Mouse (Mus musculus) embryo, embryonic 10 days (tissue): ENCODE results near the gene Thsd1.
"Not testable (repeated sequence)": the region's sequence is repeated elsewhere in the genome, so short reads cannot be mapped to it uniquely, and the experiment has no call there.

Experiments
- DNase-seq: peaks from one replicate; pipeline ENCODE4 v3.0.0-alpha.2; 2015; ENCODE audit warnings: low spot score

Gene Thsd1

DNA sequence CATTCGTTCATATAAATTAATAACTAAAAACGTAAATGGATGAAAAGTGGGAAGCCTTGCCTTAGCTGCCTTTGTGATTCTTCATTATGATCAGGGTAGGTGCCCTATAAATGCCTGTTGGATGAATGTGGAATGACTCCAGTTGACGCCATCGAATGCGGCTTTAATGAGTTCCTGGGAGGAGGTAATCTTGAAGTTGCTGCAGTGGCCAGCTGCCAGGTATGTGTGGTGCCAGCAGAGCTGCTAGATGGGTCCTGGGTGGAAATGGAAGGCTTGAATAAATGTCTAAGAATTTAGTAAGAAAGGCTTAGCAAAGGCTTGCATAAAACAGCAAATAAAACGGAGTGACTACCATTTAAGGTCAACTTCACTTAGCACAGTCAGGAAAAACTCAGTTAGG, 37.7 kb downstream of the Thsd1 start:
- no peak for DNase-seq

DNA sequence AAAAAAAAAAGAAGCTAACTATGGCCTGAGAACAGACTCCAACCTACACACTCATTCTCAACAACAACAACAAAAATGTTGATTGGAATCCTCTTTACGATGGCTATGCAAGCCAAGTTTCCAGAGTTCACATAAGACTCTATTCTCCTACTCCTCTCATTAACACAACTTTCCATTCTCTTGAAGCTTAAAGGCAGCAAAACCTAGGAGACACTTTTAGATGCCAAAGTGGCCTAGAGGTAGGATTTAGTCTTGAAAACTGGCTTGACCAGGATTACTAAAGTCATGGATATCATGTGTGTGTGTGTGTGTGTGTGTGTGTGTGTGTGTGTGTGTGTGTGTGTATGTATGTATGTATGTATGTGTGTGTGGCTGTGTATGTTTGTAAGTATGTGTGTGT, 38.1 kb downstream of the Thsd1 start:
- no peak for DNase-seq

GRCm38 (mm10) chr8:22266809-22267208, 39.7 kb downstream of the Thsd1 start:
- DNase-seq = no peak

- no peak for DNase-seq
Observed at GRCm38 (mm10) chr8:22273142-22273541, 46.0 kb downstream of the Thsd1 start.

- DNase-seq = no peak
Observed at GRCm38 (mm10) chr8:22274641-22275040, 47.5 kb downstream of the Thsd1 start.

DNA sequence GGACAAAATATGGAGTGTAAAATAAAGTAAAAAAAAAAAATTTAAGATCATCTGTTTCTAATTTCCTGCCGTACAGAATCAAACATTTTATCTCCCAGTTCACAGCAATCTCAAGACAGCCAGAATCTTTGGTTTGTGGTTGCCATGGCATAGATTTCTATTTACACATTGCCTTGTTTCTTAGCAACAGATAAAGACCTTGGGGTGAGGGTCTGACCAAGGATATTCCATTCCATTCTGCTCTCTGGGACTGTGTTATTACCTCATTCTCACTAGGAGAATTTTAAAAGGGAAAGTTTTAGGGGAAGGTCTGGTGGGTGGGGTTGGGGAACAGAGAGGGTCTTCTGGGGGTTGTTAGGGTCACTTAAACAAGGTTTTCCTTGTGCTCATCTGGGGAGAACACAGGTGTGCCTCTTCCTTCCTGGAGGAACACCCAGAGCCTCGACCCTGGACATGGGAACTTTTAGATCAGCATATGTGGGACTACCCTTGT, 55.9 kb downstream of the Thsd1 start, which contains the start of gene Tpte:
Gene Tpte, plus strand, starts transcription at position 443 of the 493 bp plus-strand sequence.
- no peak for DNase-seq

GRCm38 (mm10) chr8:22302326-22302725, 75.2 kb downstream of the Thsd1 start:
- no peak for DNase-seq

DNA sequence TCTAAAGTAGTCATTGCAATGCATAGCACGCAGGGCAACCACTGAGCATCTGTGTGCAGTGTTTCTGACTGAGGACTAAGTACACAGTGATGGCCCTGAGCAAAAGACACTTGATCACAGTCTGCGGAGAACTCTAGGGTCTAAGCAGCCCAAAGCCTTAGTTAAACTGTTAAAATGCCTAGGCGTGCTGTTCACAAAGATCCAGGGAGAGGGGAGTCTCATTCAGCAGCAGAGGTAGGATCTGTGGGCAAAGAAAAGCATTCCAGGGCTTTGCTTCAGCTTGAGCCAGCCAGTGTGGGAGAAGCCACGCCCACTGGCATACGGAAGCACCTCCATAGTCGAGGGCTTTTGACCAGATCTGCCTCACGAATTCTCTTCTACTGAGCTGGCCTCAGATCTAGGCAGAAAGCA, 75.8 kb downstream of the Thsd1 start:
- DNase-seq = peak; percentile 61

DNA sequence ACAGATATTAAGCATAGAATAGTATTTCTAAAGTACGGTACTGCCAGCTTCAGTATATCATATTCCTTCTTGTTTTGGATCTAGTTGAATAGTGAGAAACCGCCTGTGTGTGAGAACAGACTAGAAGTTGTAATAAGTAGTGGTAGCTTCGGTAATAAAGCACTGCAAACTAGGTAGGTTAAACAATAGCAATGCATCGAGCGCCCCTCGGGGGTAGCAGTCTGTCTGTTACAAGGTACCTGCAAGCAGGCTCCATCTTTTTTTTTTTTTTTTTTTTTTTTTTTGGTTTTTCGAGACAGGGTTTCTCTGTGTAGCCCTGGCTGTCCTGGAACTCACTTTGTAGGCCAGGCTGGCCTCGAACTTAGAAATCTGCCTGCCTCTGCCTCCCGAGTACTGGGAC, 76.9 kb downstream of the Thsd1 start:
- not testable (repeated sequence) for DNase-seq

DNA sequence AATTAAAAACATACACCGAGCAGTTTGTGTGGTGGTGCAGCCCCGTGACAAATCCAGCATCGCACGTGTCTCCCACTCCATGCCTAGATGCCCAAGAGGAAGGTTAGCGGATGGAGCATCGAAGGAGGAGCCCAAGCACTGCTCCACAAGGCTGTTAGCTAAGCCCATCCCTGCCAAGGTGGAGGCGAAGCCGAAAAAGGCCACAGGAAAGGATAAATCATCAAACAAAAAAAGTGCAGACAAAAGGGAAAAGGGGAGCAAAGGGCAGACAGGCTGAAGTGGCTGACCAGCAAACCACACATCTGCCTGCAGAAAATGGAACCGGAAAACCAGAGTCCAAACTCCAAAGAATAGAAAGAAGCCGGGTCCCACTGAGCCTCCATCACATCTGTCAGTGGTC, 79.9 kb downstream of the Thsd1 start:
- DNase-seq = no peak
